Mouse (Mus musculus): ENCODE measurements around the gene Frmd5.
A peak's percentile ranks its signal among the peaks of the same experiment; 100 is the strongest.
"Not testable (repeated sequence)": the region's sequence is repeated elsewhere in the genome, so short reads cannot be mapped to it uniquely, and the experiment has no call there.

Frmd5 gene

GRCm38 (mm10) chr2:121565911-121566310, 241.0 kb downstream of the Frmd5 start:
- no peak for DNase-seq

- no peak for DNase-seq
Observed at GRCm38 (mm10) chr2:121563117-121563516, 243.8 kb downstream of the Frmd5 start.

- DNase-seq: no peak
Observed at GRCm38 (mm10) chr2:121551271-121551670, 255.6 kb downstream of the Frmd5 start.

- no peak for DNase-seq
Observed at GRCm38 (mm10) chr2:121549630-121550029, 257.3 kb downstream of the Frmd5 start.

GRCm38 (mm10) chr2:121544829-121545228, 262.1 kb downstream of the Frmd5 start:
- DNase-seq: no peak

GRCm38 (mm10) chr2:121525056-121525455, 281.8 kb downstream of the Frmd5 start:
- DNase-seq: no peak

- not testable (repeated sequence) for DNase-seq
Observed at GRCm38 (mm10) chr2:121522830-121523229, 284.1 kb downstream of the Frmd5 start.

GRCm38 (mm10) chr2:121522006-121522405, 284.9 kb downstream of the Frmd5 start:
- DNase-seq: no peak

- DNase-seq: not testable (repeated sequence)
Observed at GRCm38 (mm10) chr2:121518711-121519110, 288.2 kb downstream of the Frmd5 start.

- no peak for DNase-seq
Observed at GRCm38 (mm10) chr2:121518106-121518505, 288.8 kb downstream of the Frmd5 start.

GRCm38 (mm10) chr2:121514211-121514610, 292.7 kb downstream of the Frmd5 start:
- DNase-seq: no peak

GRCm38 (mm10) chr2:121512991-121513765, 293.7 kb downstream of the Frmd5 start:
- DNase-seq: not testable (repeated sequence)

GRCm38 (mm10) chr2:121511401-121511800, 295.5 kb downstream of the Frmd5 start:
- DNase-seq: no peak

- DNase-seq: peak; percentile 77
Observed at GRCm38 (mm10) chr2:121509584-121509983, 297.3 kb downstream of the Frmd5 start.

GRCm38 (mm10) chr2:121507951-121508330, 298.9 kb downstream of the Frmd5 start:
- DNase-seq: no peak

- no peak for DNase-seq
Observed at GRCm38 (mm10) chr2:121507173-121507950, 299.5 kb downstream of the Frmd5 start.

GRCm38 (mm10) chr2:121505942-121506882, 300.7 kb downstream of the Frmd5 start, which contains the start of the genes Mfap1a and Wdr76:
Gene Mfap1a (minus strand): TSS chr2:121506665.
Gene Wdr76 (plus strand): TSS chr2:121506723.
- DNase-seq: peak; percentile 82

- DNase-seq: not testable (repeated sequence)
Observed at GRCm38 (mm10) chr2:121501550-121501949, 305.3 kb downstream of the Frmd5 start.
